Mouse (Mus musculus): ENCODE results near the gene Lrrc8d.

DNA sequence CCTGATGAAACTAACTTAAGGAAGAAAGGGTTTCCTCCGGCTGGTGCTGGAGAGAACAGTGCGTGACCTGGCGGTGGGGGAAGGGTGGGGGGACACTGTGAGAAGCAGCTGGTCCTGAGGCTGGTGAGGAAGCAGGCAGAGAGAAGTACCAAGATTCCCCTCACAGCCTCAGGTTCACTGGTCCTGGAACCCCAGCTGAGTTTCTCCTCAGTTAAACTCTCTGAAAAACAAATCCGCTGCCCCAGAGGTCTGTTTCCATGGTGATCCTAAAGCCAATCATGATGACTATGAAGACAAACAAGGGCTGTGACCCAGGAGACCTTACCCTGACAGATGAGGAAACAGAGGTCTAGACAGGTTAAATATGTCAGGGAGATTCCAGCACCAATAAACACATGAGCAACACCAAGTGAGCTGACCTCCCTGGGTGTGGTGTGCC is 15.8 kb upstream of the Lrrc8d start:
- TF ChIP-seq POLR2A (IDR thresholded peaks at IDR 0.05; ENCODE audit: low read depth, low read length) = no peak
- TF ChIP-seq CTCF (conservative IDR thresholded peaks at IDR 0.05; ENCODE audit: insufficient read depth, insufficient read length, low read depth, low read length) = no peak
